Mouse (Mus musculus): ENCODE data around the gene 2900026A02Rik. TPM values are rescaled to one million over a fixed set of nuclear protein-coding genes. Genes with fewer than 3 reads are reported as not detected.

The 2900026A02Rik gene
- polyA plus RNA-seq, 1 experiment from 2014 or later: 10.2 TPM

- Histone ChIP-seq H3K4me1 (peaks cover 66% of the 10 kb centered on the region), H3K4me3 (no peak overlapping the region), H3K36me3 (no peaks in the 10 kb centered on the region), H3K9me3 (no peaks in the 10 kb centered on the region), H3K27ac (peak overlapping the region; percentile 86), H3K27me3 (ENCODE audit: insufficient read depth, poor library complexity, severe bottlenecking) (no peaks in the 10 kb centered on the region)
- WGBS: 64% methylated on average over 11 of the region's 11 CpGs
- no peak for DNase-seq (ENCODE audit: low spot score)
Measured at GRCm38 (mm10) chr5:113151554-113152103, 69.4 kb downstream of the 2900026A02Rik start.

- no peaks in the 10 kb centered on the region for H3K36me3 ChIP-seq
- peaks cover 67% of the 10 kb centered on the region for H3K4me1 ChIP-seq
- 66% methylated on average over 9 of the region's 9 CpGs for WGBS
- H3K27ac ChIP-seq: peak overlapping the region; percentile 86
- H3K9me3 ChIP-seq: no peaks in the 10 kb centered on the region
- no peaks in the 10 kb centered on the region for H3K27me3 ChIP-seq (ENCODE audit: insufficient read depth, poor library complexity, severe bottlenecking)
- H3K4me3 ChIP-seq: no peak overlapping the region
- no peak for DNase-seq (ENCODE audit: low spot score)
Measured at GRCm38 (mm10) chr5:113150871-113151553, 70.0 kb downstream of the 2900026A02Rik start.

- Histone ChIP-seq H3K4me1 (peaks cover 75% of the 10 kb centered on the region), H3K4me3 (no peak overlapping the region), H3K36me3 (no peaks in the 10 kb centered on the region), H3K27me3 (ENCODE audit: insufficient read depth, poor library complexity, severe bottlenecking) (no peaks in the 10 kb centered on the region), H3K27ac (peak overlapping the region; percentile 65), H3K9me3 (no peaks in the 10 kb centered on the region)
- no peak for DNase-seq (ENCODE audit: low spot score)
- 86% methylated on average over 7 of the region's 7 CpGs for WGBS
Measured at GRCm38 (mm10) chr5:113149052-113149451, 72.0 kb downstream of the 2900026A02Rik start.

- Histone ChIP-seq H3K36me3 (no peaks in the 10 kb centered on the region), H3K4me1 (peaks cover 67% of the 10 kb centered on the region), H3K27ac (peak overlapping the region; percentile 65), H3K4me3 (no peak overlapping the region), H3K9me3 (no peaks in the 10 kb centered on the region), H3K27me3 (ENCODE audit: insufficient read depth, poor library complexity, severe bottlenecking) (no peaks in the 10 kb centered on the region)
- 63% methylated on average over 13 of the region's 13 CpGs for WGBS
- no peak for DNase-seq (ENCODE audit: low spot score)
Measured at GRCm38 (mm10) chr5:113147994-113148471, 73.0 kb downstream of the 2900026A02Rik start.

GRCm38 (mm10) chr5:113146656-113147055 is 74.4 kb downstream of the 2900026A02Rik start:
- Histone ChIP-seq H3K36me3 (no peaks in the 10 kb centered on the region), H3K4me3 (no peak overlapping the region), H3K4me1 (peaks cover 67% of the 10 kb centered on the region), H3K27me3 (ENCODE audit: insufficient read depth, poor library complexity, severe bottlenecking) (no peaks in the 10 kb centered on the region), H3K27ac (peak overlapping the region; percentile 60; the same call in 1 of the 2 replicates), H3K9me3 (no peaks in the 10 kb centered on the region)
- DNase-seq (ENCODE audit: low spot score): no peak
- WGBS: 62% methylated on average over 1 of the region's 2 CpGs

GRCm38 (mm10) chr5:113145171-113145570 is 75.9 kb downstream of the 2900026A02Rik start:
- H3K4me1 ChIP-seq: peaks cover 56% of the 10 kb centered on the region
- H3K9me3 ChIP-seq: 0 out of 2 replicates have a peak, but pooled peaks cover 5% of the 10 kb centered on the region
- H3K36me3 ChIP-seq: peaks cover 9% of the 10 kb centered on the region; the same call in 1 of the 2 replicates
- DNase-seq (ENCODE audit: low spot score): no peak
- peak overlapping the region; percentile 60 for H3K27ac ChIP-seq
- 0 out of 2 replicates have a peak, but pooled peaks cover under 1% of the 10 kb centered on the region for H3K27me3 ChIP-seq (ENCODE audit: insufficient read depth, poor library complexity, severe bottlenecking)
- no peak overlapping the region for H3K4me3 ChIP-seq
- WGBS: 40% methylated on average over 9 of the region's 9 CpGs

- Histone ChIP-seq H3K4me3 (no peak overlapping the region), H3K27ac (peak overlapping the region; percentile 65), H3K27me3 (ENCODE audit: insufficient read depth, poor library complexity, severe bottlenecking) (peaks cover 6% of the 10 kb centered on the region; the same call in 1 of the 2 replicates), H3K9me3 (0 out of 2 replicates have a peak, but pooled peaks cover 5% of the 10 kb centered on the region), H3K4me1 (peaks cover 58% of the 10 kb centered on the region), H3K36me3 (peaks cover 17% of the 10 kb centered on the region; the same call in 1 of the 2 replicates)
- no peak for DNase-seq (ENCODE audit: low spot score)
- 51% methylated on average over 11 of the region's 11 CpGs for WGBS
Measured at GRCm38 (mm10) chr5:113142486-113142885, 78.5 kb downstream of the 2900026A02Rik start.

- H3K27me3 ChIP-seq (ENCODE audit: insufficient read depth, poor library complexity, severe bottlenecking): peaks cover 11% of the 10 kb centered on the region; the same call in 1 of the 2 replicates
- H3K4me1 ChIP-seq: peaks cover 60% of the 10 kb centered on the region
- no peak for DNase-seq (ENCODE audit: low spot score)
- H3K27ac ChIP-seq: peak overlapping the region; percentile 65
- peaks cover 17% of the 10 kb centered on the region; the same call in 1 of the 2 replicates for H3K36me3 ChIP-seq
- H3K9me3 ChIP-seq: 0 out of 2 replicates have a peak, but pooled peaks cover 5% of the 10 kb centered on the region
- H3K4me3 ChIP-seq: no peak overlapping the region
- WGBS: 89% methylated on average over 5 of the region's 5 CpGs
Measured at GRCm38 (mm10) chr5:113142018-113142417, 79.0 kb downstream of the 2900026A02Rik start.

- DNase-seq (ENCODE audit: low spot score): no peak
- H3K36me3 ChIP-seq: peaks cover 17% of the 10 kb centered on the region; the same call in 1 of the 2 replicates
- peaks cover 64% of the 10 kb centered on the region for H3K4me1 ChIP-seq
- no peak overlapping the region for H3K27ac ChIP-seq
- H3K27me3 ChIP-seq (ENCODE audit: insufficient read depth, poor library complexity, severe bottlenecking): peaks cover 12% of the 10 kb centered on the region; the same call in 1 of the 2 replicates
- 0 out of 2 replicates have a peak, but pooled peaks cover 5% of the 10 kb centered on the region for H3K9me3 ChIP-seq
- H3K4me3 ChIP-seq: no peak overlapping the region
- WGBS: 91% methylated on average over 5 of the region's 5 CpGs
Measured at GRCm38 (mm10) chr5:113140872-113141271, 80.2 kb downstream of the 2900026A02Rik start.

- peaks cover 64% of the 10 kb centered on the region for H3K4me1 ChIP-seq
- 91% methylated on average over 3 of the region's 3 CpGs for WGBS
- H3K4me3 ChIP-seq: no peak overlapping the region
- 0 out of 2 replicates have a peak, but pooled peaks cover 5% of the 10 kb centered on the region for H3K9me3 ChIP-seq
- H3K27me3 ChIP-seq (ENCODE audit: insufficient read depth, poor library complexity, severe bottlenecking): peaks cover 12% of the 10 kb centered on the region; the same call in 1 of the 2 replicates
- no peak for DNase-seq (ENCODE audit: low spot score)
- H3K27ac ChIP-seq: 0 out of 2 replicates have a peak overlapping the region, but pooled peaks have one; percentile 56
- H3K36me3 ChIP-seq: peaks cover 17% of the 10 kb centered on the region; the same call in 1 of the 2 replicates
Measured at GRCm38 (mm10) chr5:113140051-113140450, 81.0 kb downstream of the 2900026A02Rik start.

GRCm38 (mm10) chr5:113139064-113139726 is 81.8 kb downstream of the 2900026A02Rik start:
- 52% methylated on average over 7 of the region's 7 CpGs for WGBS
- Histone ChIP-seq H3K36me3 (peaks cover 18% of the 10 kb centered on the region; the same call in 1 of the 2 replicates), H3K4me3 (peak overlapping the region; percentile 70), H3K9me3 (0 out of 2 replicates have a peak, but pooled peaks cover 5% of the 10 kb centered on the region), H3K4me1 (peaks cover 68% of the 10 kb centered on the region), H3K27me3 (ENCODE audit: insufficient read depth, poor library complexity, severe bottlenecking) (peaks cover 12% of the 10 kb centered on the region; the same call in 1 of the 2 replicates), H3K27ac (peak overlapping the region; percentile 92)
- no peak for DNase-seq (ENCODE audit: low spot score)

GRCm38 (mm10) chr5:113138319-113139063 is 82.5 kb downstream of the 2900026A02Rik start:
- Histone ChIP-seq H3K27me3 (ENCODE audit: insufficient read depth, poor library complexity, severe bottlenecking) (peaks cover 12% of the 10 kb centered on the region; the same call in 1 of the 2 replicates), H3K4me1 (peaks cover 71% of the 10 kb centered on the region), H3K36me3 (peaks cover 25% of the 10 kb centered on the region; the same call in 1 of the 2 replicates), H3K4me3 (peak overlapping the region; percentile 70), H3K9me3 (0 out of 2 replicates have a peak, but pooled peaks cover 5% of the 10 kb centered on the region), H3K27ac (peak overlapping the region; percentile 92)
- DNase-seq (ENCODE audit: low spot score): peak; percentile 85
- under 1% methylated on average over 43 of the region's 43 CpGs for WGBS

All from heart, embryonic 10.5 days (tissue).